Mouse (Mus musculus) neural tube, embryonic 13.5 days (tissue): Measurements from ENCODE around the gene Tmem14a. TPM values are rescaled to one million over a fixed set of nuclear protein-coding genes. Genes with fewer than 3 reads are reported as not detected.
A peak's percentile ranks its signal among the peaks of the same experiment; 100 is the strongest.
"Not testable (repeated sequence)": the region's sequence is repeated elsewhere in the genome, so short reads cannot be mapped to it uniquely, and the experiment has no call there.

Source experiments
- ATAC-seq: fragments of 200-750 bp; cut with Nextera tagmentation; 2 replicates; pipeline ENCODE4 v1.8.0; 2017; ENCODE audit warnings: low read depth, mild to moderate bottlenecking, moderate TSS enrichment, moderate library complexity
- H3K27ac ChIP-seq: fragments of 300-500 bp; sonication (generic); replicated peaks from 2 replicates; pipeline ENCODE4 v1.5.1; 2015; ENCODE audit warnings: moderate library complexity, mild to moderate bottlenecking, inconsistent platforms
- H3K27me3 ChIP-seq: fragments of 300-500 bp; sonication (generic); 2 replicates; pipeline ENCODE4 v1.6.1; 2015; ENCODE audit warnings: mild to moderate bottlenecking, inconsistent platforms
- H3K36me3 ChIP-seq: fragments of 300-500 bp; sonication (generic); 2 replicates; pipeline ENCODE4 v1.6.1; 2015; ENCODE audit warnings: mild to moderate bottlenecking, inconsistent platforms
- H3K4me1 ChIP-seq: fragments of 300-500 bp; sonication (generic); replicated peaks from 2 replicates; pipeline ENCODE4 v1.6.1; 2015; ENCODE audit warnings: inconsistent platforms
- H3K4me2 ChIP-seq: fragments of 300-500 bp; sonication (generic); 2 replicates; pipeline ENCODE4 v1.6.1; 2015; ENCODE audit warnings: inconsistent platforms, mild to moderate bottlenecking, moderate library complexity
- H3K4me3 ChIP-seq: fragments of 300-500 bp; sonication (generic); 2 replicates; pipeline ENCODE4 v1.5.1; 2015; ENCODE audit warnings: mild to moderate bottlenecking, inconsistent platforms
- H3K9ac ChIP-seq: fragments of 300-500 bp; sonication (generic); 2 replicates; pipeline ENCODE4 v1.6.1; 2015; ENCODE audit warnings: moderate library complexity, mild to moderate bottlenecking, inconsistent platforms
- H3K9me3 ChIP-seq: fragments of 300-500 bp; sonication (generic); 2 replicates; pipeline ENCODE4 v1.6.1; 2016; ENCODE audit warnings: inconsistent platforms
- WGBS: fragments of 180-500 bp; shearing (Covaris S2); methylation state at CpG from one replicate; pipeline ENCODE4 v1.1.7; 2015; 5-methylcytosine and 5-hydroxymethylcytosine counted together
- polyA plus RNA-seq: library from polyadenylated mRNA; unstranded; fragments of >200 nt; fragmentation: Nextera tagmentation; extraction: Ambion mirVana; gene quantifications from 2 replicates; pipeline ENCODE4 v1.2.1, GENCODE M21; 2015

Tmem14a gene
- polyA plus RNA-seq = 18.6 and 20.2 TPM in 2 replicates

- ATAC-seq = peak; percentile 96
- peak within 1 kb of the TSS; percentile 71 for H3K27ac ChIP-seq
These were observed at the start of gene Tmem14a for GRCm38 (mm10) chr1:21218489-21218919. TSS of gene Tmem14a (plus strand) at chr1:21218575.

GRCm38 (mm10) chr1:21185196-21185595 is 33.2 kb upstream of the Tmem14a start:
- Histone ChIP-seq H3K9ac (no peak overlapping the region), H3K4me2 (no peak overlapping the region), H3K4me3 (no peak overlapping the region), H3K4me1 (no peaks in the 10 kb centered on the region), H3K27me3 (no peaks in the 10 kb centered on the region), H3K9me3 (no peaks in the 10 kb centered on the region), H3K36me3 (no peaks in the 10 kb centered on the region), H3K27ac (no peak overlapping the region)
- 99% methylated on average over 6 of the region's 6 CpGs for WGBS
- ATAC-seq = no peak

More at GRCm38 (mm10) chr1:21218489-21218919, at the start of gene Tmem14a:
- Histone ChIP-seq H3K9me3 (no peaks in the 10 kb centered on the region), H3K4me2 (peak within 1 kb of the TSS; percentile 74), H3K4me1 (peaks cover 9% of the 10 kb centered on the region), H3K9ac (peak within 1 kb of the TSS; percentile 83), H3K36me3 (no peaks in the 10 kb centered on the region), H3K4me3 (peak within 1 kb of the TSS; percentile 66), H3K27me3 (no peaks in the 10 kb centered on the region)
- WGBS = 0% methylated on average over 17 of the region's 17 CpGs

GRCm38 (mm10) chr1:21206241-21206640 is 12.1 kb upstream of the Tmem14a start:
- ATAC-seq = no peak
- H3K27me3 ChIP-seq = no peaks in the 10 kb centered on the region
- H3K4me3 ChIP-seq = no peak overlapping the region
- H3K36me3 ChIP-seq = no peaks in the 10 kb centered on the region
- H3K4me1 ChIP-seq = no peaks in the 10 kb centered on the region
- no peak overlapping the region for H3K9ac ChIP-seq
- WGBS = 94% methylated on average over 1 of the region's 1 CpGs
- no peak overlapping the region for H3K27ac ChIP-seq
- no peaks in the 10 kb centered on the region for H3K9me3 ChIP-seq
- no peak overlapping the region for H3K4me2 ChIP-seq

GRCm38 (mm10) chr1:21213537-21213936 is 4.8 kb upstream of the Tmem14a start:
- H3K4me3 ChIP-seq, H3K9me3 ChIP-seq, H3K4me1 ChIP-seq, H3K4me2 ChIP-seq, ATAC-seq, H3K36me3 ChIP-seq, H3K27ac ChIP-seq, H3K9ac ChIP-seq, H3K27me3 ChIP-seq: not testable (repeated sequence)
- 28% methylated on average over 3 of the region's 3 CpGs for WGBS

- not testable (repeated sequence) for H3K9ac ChIP-seq, H3K36me3 ChIP-seq, H3K9me3 ChIP-seq, H3K4me1 ChIP-seq, H3K27me3 ChIP-seq, ATAC-seq, H3K4me3 ChIP-seq, H3K27ac ChIP-seq, H3K4me2 ChIP-seq
- WGBS = 77% methylated on average over 6 of the region's 6 CpGs
These were observed 4.2 kb upstream of the Tmem14a start for GRCm38 (mm10) chr1:21213991-21214692.

- no peaks in the 10 kb centered on the region for H3K27me3 ChIP-seq
- H3K9ac ChIP-seq = no peak overlapping the region
- WGBS = 87% methylated on average over 6 of the region's 6 CpGs
- no peaks in the 10 kb centered on the region for H3K9me3 ChIP-seq
- H3K4me3 ChIP-seq = no peak overlapping the region
- no peak overlapping the region for H3K4me2 ChIP-seq
- H3K36me3 ChIP-seq = 0 out of 2 replicates have a peak, but pooled peaks cover 10% of the 10 kb centered on the region
- ATAC-seq = no peak
- no peak overlapping the region for H3K27ac ChIP-seq
- no peaks in the 10 kb centered on the region for H3K4me1 ChIP-seq
These were observed 9.5 kb downstream of the Tmem14a start for GRCm38 (mm10) chr1:21227756-21228395.

GRCm38 (mm10) chr1:21228740-21229722 is 10.7 kb downstream of the Tmem14a start:
- not testable (repeated sequence) for H3K4me1 ChIP-seq, ATAC-seq

GRCm38 (mm10) chr1:21230376-21230775 is 12.0 kb downstream of the Tmem14a start:
- H3K4me2 ChIP-seq = no peak overlapping the region
- H3K9ac ChIP-seq = no peak overlapping the region
- no peak overlapping the region for H3K4me3 ChIP-seq
- no peak for ATAC-seq
- no peak overlapping the region for H3K27ac ChIP-seq
- 72% methylated on average over 2 of the region's 2 CpGs for WGBS
- H3K36me3 ChIP-seq = 0 out of 2 replicates have a peak, but pooled peaks cover 10% of the 10 kb centered on the region
- H3K27me3 ChIP-seq = no peaks in the 10 kb centered on the region
- no peaks in the 10 kb centered on the region for H3K4me1 ChIP-seq
- H3K9me3 ChIP-seq = no peaks in the 10 kb centered on the region

More at GRCm38 (mm10) chr1:21228740-21229722, 10.7 kb downstream of the Tmem14a start:
- H3K4me3 ChIP-seq, H3K27ac ChIP-seq, H3K9me3 ChIP-seq, H3K27me3 ChIP-seq, H3K9ac ChIP-seq, H3K4me2 ChIP-seq: not testable (repeated sequence)
- H3K36me3 ChIP-seq = 0 out of 2 replicates have a peak, but pooled peaks cover 10% of the 10 kb centered on the region
- WGBS = 82% methylated on average over 15 of the region's 15 CpGs

- no peak for ATAC-seq
- 61% methylated on average over 5 of the region's 5 CpGs for WGBS
- H3K4me3 ChIP-seq = no peak overlapping the region
- H3K4me2 ChIP-seq = no peak overlapping the region
- H3K27ac ChIP-seq = no peak overlapping the region
- H3K27me3 ChIP-seq = no peaks in the 10 kb centered on the region
- 0 out of 2 replicates have a peak, but pooled peaks cover 2% of the 10 kb centered on the region for H3K36me3 ChIP-seq
- no peaks in the 10 kb centered on the region for H3K9me3 ChIP-seq
- H3K4me1 ChIP-seq = no peaks in the 10 kb centered on the region
- no peak overlapping the region for H3K9ac ChIP-seq
These were observed 13.5 kb downstream of the Tmem14a start for GRCm38 (mm10) chr1:21231744-21232464.

GRCm38 (mm10) chr1:21232516-21232915 is 14.1 kb downstream of the Tmem14a start:
- Histone ChIP-seq H3K4me2 (no peak overlapping the region), H3K9ac (no peak overlapping the region), H3K36me3 (no peaks in the 10 kb centered on the region), H3K4me3 (no peak overlapping the region), H3K27ac (no peak overlapping the region), H3K4me1 (no peaks in the 10 kb centered on the region), H3K27me3 (no peaks in the 10 kb centered on the region), H3K9me3 (no peaks in the 10 kb centered on the region)
- no peak for ATAC-seq
- WGBS = 97% methylated on average over 1 of the region's 1 CpGs

- Histone ChIP-seq H3K4me1 (no peaks in the 10 kb centered on the region), H3K9me3 (no peaks in the 10 kb centered on the region), H3K4me3 (no peak overlapping the region), H3K4me2 (no peak overlapping the region), H3K27me3 (no peaks in the 10 kb centered on the region), H3K9ac (no peak overlapping the region), H3K36me3 (no peaks in the 10 kb centered on the region), H3K27ac (no peak overlapping the region)
- WGBS = 95% methylated on average over 6 of the region's 6 CpGs
- ATAC-seq = no peak
These were observed 17.0 kb downstream of the Tmem14a start for GRCm38 (mm10) chr1:21235359-21235758.
